Mouse (Mus musculus) heart, postnatal 0 days (tissue): Measurements from ENCODE around the gene Tmem266. TPM values are rescaled to one million over a fixed set of nuclear protein-coding genes. Genes with fewer than 3 reads are reported as not detected.

Experiments
- ATAC-seq: fragments of 200-750 bp; cut with Nextera tagmentation; 2 replicates; pipeline ENCODE4 v1.8.0; 2017; ENCODE audit warnings: low read depth, moderate number of reproducible peaks, moderate library complexity; ENCODE audit not compliant: insufficient read depth
- DNase-seq: peaks from one replicate; pipeline ENCODE4 v3.0.0-alpha.2; 2016; ENCODE audit warnings: low spot score
- H3K27ac ChIP-seq: fragments of 300-500 bp; sonication (generic); 2 replicates; pipeline ENCODE4 v1.5.1; 2014; ENCODE audit warnings: low read depth, mild to moderate bottlenecking
- H3K27me3 ChIP-seq: fragments of 300-500 bp; sonication (generic); 2 replicates; pipeline ENCODE4 v1.6.1; 2014; ENCODE audit warnings: low read length, mixed read lengths; ENCODE audit not compliant: control insufficient read depth, insufficient read depth
- H3K36me3 ChIP-seq: fragments of 300-500 bp; sonication (generic); replicated peaks from 2 replicates; pipeline ENCODE4 v1.6.1; 2014; ENCODE audit warnings: low read length, mixed read lengths; ENCODE audit not compliant: control insufficient read depth, insufficient read depth
- H3K4me1 ChIP-seq: fragments of 300-500 bp; sonication (generic); 2 replicates; pipeline ENCODE4 v1.6.1; 2014; ENCODE audit warnings: antibody characterized with exemption; ENCODE audit not compliant: control insufficient read depth, insufficient read depth
- H3K4me2 ChIP-seq: fragments of 300-500 bp; sonication (generic); 2 replicates; pipeline ENCODE4 v1.6.1; 2014; ENCODE audit warnings: low read depth, mild to moderate bottlenecking, low read length, moderate library complexity
- H3K4me3 ChIP-seq: fragments of 300-500 bp; sonication (generic); 2 replicates; pipeline ENCODE4 v1.5.1; 2014; ENCODE audit warnings: low read depth, low read length
- H3K9ac ChIP-seq: fragments of 300-500 bp; sonication (generic); replicated peaks from 2 replicates; pipeline ENCODE4 v1.6.1; 2014; ENCODE audit warnings: low read depth, low read length, mixed read lengths
- H3K9me3 ChIP-seq: fragments of 300-500 bp; sonication (generic); replicated peaks from 2 replicates; pipeline ENCODE4 v1.6.1; 2016; ENCODE audit warnings: low read length; ENCODE audit not compliant: control insufficient read depth
- CTCF ChIP-seq: IDR thresholded peaks from 2 replicates; pipeline ENCODE4 v1.5.1; 2016; ENCODE audit warnings: antibody characterized with exemption, control low read depth, low read depth
- EP300 ChIP-seq: IDR thresholded peaks from 2 replicates; pipeline ENCODE4 v1.6.1; 2016; ENCODE audit warnings: antibody characterized with exemption, low read depth
- WGBS: fragments of 180-500 bp; shearing (Covaris S2); extraction: QIAGEN DNeasy Blood & Tissue Kit; methylation state at CpG from one replicate; pipeline ENCODE4 v1.1.7; 2014; 5-methylcytosine and 5-hydroxymethylcytosine counted together
- polyA plus RNA-seq: library from polyadenylated mRNA; unstranded; fragments of >200 nt; fragmentation: Nextera tagmentation; extraction: Ambion mirVana; gene quantifications from 2 replicates; pipeline ENCODE4 v1.2.1, GENCODE M21; 2015
- total RNA-seq: library from RNA; depleted of rRNA; stranded (reverse); fragments of >200 nt; gene quantifications from 2 replicates; pipeline ENCODE4 v1.2.3, GENCODE M21; 2014; ENCODE audit warnings: low replicate concordance

Gene Tmem266
- total and polyA plus RNA-seq, 2 experiments from 2014 or later = 0.11 to 2.1 TPM

GRCm38 (mm10) chr9:55371908-55372307, 45.2 kb downstream of the Tmem266 start:
- no peak for ATAC-seq
- no peak for TF ChIP-seq CTCF
- TF ChIP-seq EP300 = no peak
- DNase-seq = no peak
- H3K36me3 ChIP-seq = no peaks in the 10 kb centered on the region
- H3K4me1 ChIP-seq = no peaks in the 10 kb centered on the region
- WGBS = 60% methylated on average over 7 of the region's 7 CpGs
- H3K9ac ChIP-seq = no peak overlapping the region
- H3K9me3 ChIP-seq = no peaks in the 10 kb centered on the region
- no peak overlapping the region for H3K27ac ChIP-seq
- no peaks in the 10 kb centered on the region for H3K27me3 ChIP-seq
- H3K4me3 ChIP-seq = no peak overlapping the region
- H3K4me2 ChIP-seq = no peak overlapping the region

GRCm38 (mm10) chr9:55377603-55378250, 51.0 kb downstream of the Tmem266 start:
- Histone ChIP-seq H3K27ac (no peak overlapping the region), H3K4me3 (no peak overlapping the region), H3K36me3 (no peaks in the 10 kb centered on the region), H3K27me3 (no peaks in the 10 kb centered on the region), H3K9ac (no peak overlapping the region), H3K9me3 (no peaks in the 10 kb centered on the region), H3K4me2 (no peak overlapping the region), H3K4me1 (no peaks in the 10 kb centered on the region)
- WGBS = 78% methylated on average over 10 of the region's 10 CpGs
- ATAC-seq = no peak
- TF ChIP-seq CTCF = no peak
- no peak for DNase-seq

- ATAC-seq = no peak
- H3K27ac ChIP-seq = no peak overlapping the region
These were observed 54.7 kb downstream of the Tmem266 start for GRCm38 (mm10) chr9:55381456-55381855.

GRCm38 (mm10) chr9:55382441-55382840, 55.7 kb downstream of the Tmem266 start:
- no peaks in the 10 kb centered on the region for H3K4me1 ChIP-seq
- no peak overlapping the region for H3K27ac ChIP-seq
- no peak overlapping the region for H3K9ac ChIP-seq
- no peaks in the 10 kb centered on the region for H3K9me3 ChIP-seq
- H3K4me2 ChIP-seq = no peak overlapping the region
- TF ChIP-seq CTCF = peak; percentile 59
- TF ChIP-seq EP300 = no peak
- 29% methylated on average over 5 of the region's 5 CpGs for WGBS
- H3K27me3 ChIP-seq = no peaks in the 10 kb centered on the region
- no peak overlapping the region for H3K4me3 ChIP-seq
- DNase-seq (peak; percentile 8), ATAC-seq (no peak)
- no peaks in the 10 kb centered on the region for H3K36me3 ChIP-seq

More at GRCm38 (mm10) chr9:55381456-55381855, 54.7 kb downstream of the Tmem266 start:
- Histone ChIP-seq H3K27me3 (no peaks in the 10 kb centered on the region), H3K9ac (no peak overlapping the region), H3K4me3 (no peak overlapping the region), H3K4me2 (no peak overlapping the region), H3K36me3 (no peaks in the 10 kb centered on the region), H3K4me1 (no peaks in the 10 kb centered on the region), H3K9me3 (no peaks in the 10 kb centered on the region)
- DNase-seq = no peak
- WGBS = 84% methylated on average over 4 of the region's 4 CpGs
- TF ChIP-seq CTCF (no peak), EP300 (no peak)

- Histone ChIP-seq H3K4me3 (no peak overlapping the region), H3K27me3 (no peaks in the 10 kb centered on the region), H3K4me2 (no peak overlapping the region), H3K9ac (no peak overlapping the region), H3K36me3 (no peaks in the 10 kb centered on the region), H3K27ac (no peak overlapping the region), H3K4me1 (no peaks in the 10 kb centered on the region), H3K9me3 (no peaks in the 10 kb centered on the region)
- WGBS = 88% methylated on average over 4 of the region's 4 CpGs
- no peak for DNase-seq
- no peak for ATAC-seq
- TF ChIP-seq EP300 (no peak), CTCF (no peak)
These were observed 59.4 kb downstream of the Tmem266 start for GRCm38 (mm10) chr9:55386117-55386516.
